Mouse (Mus musculus) thymus, adult 2 months (tissue): ENCODE results near the gene Anks1b. TPM values are rescaled to one million over a fixed set of nuclear protein-coding genes. Genes with fewer than 3 reads are reported as not detected.

Experiments used
- DNase-seq: peaks from one replicate; pipeline ENCODE4 v3.0.0; 2021
- H3K27ac ChIP-seq: fragments of 200-500 bp; 2 replicates; pipeline ENCODE4 v1.5.1; 2012; ENCODE audit warnings: low read length, control low read depth; ENCODE audit not compliant: control insufficient read depth, insufficient read depth
- H3K27me3 ChIP-seq: fragments of 200-500 bp; 2 replicates; pipeline ENCODE4 v1.6.1; 2012; ENCODE audit warnings: mild to moderate bottlenecking, low read length, moderate library complexity, mixed read lengths; ENCODE audit not compliant: control insufficient read depth, insufficient read depth
- H3K36me3 ChIP-seq: fragments of 200-500 bp; 2 replicates; pipeline ENCODE4 v1.6.1; 2012; ENCODE audit warnings: mild to moderate bottlenecking, low read length, moderate library complexity; ENCODE audit not compliant: control insufficient read depth, insufficient read depth
- H3K4me1 ChIP-seq: fragments of 200-500 bp; replicated peaks from 2 replicates; pipeline ENCODE4 v1.6.1; 2012; ENCODE audit warnings: low read length; ENCODE audit not compliant: control insufficient read depth, insufficient read depth
- H3K4me3 ChIP-seq: fragments of 200-500 bp; 2 replicates; pipeline ENCODE4 v1.5.1; 2012; ENCODE audit warnings: mild to moderate bottlenecking, low read length, control low read depth, moderate library complexity; ENCODE audit not compliant: control insufficient read depth, insufficient read depth
- CTCF ChIP-seq: fragments of 200-500 bp; IDR thresholded peaks from 2 replicates; pipeline ENCODE4 v1.5.1; 2012; ENCODE audit warnings: mild to moderate bottlenecking, control low read depth, low read length, moderate library complexity, borderline replicate concordance; ENCODE audit not compliant: control insufficient read depth, poor library complexity, insufficient read depth; ENCODE audit errors: extremely low read depth
- POLR2A ChIP-seq: fragments of 200-500 bp; IDR thresholded peaks from 2 replicates; pipeline ENCODE4 v1.6.1; 2012; ENCODE audit warnings: mild to moderate bottlenecking, low read length, control low read depth, moderate library complexity; ENCODE audit not compliant: control insufficient read depth, poor library complexity, insufficient read depth; ENCODE audit errors: extremely low read depth
- WGBS: fragments of 180-500 bp; shearing (Covaris S2); methylation state at CpG from one replicate; pipeline ENCODE4 v1.1.7; 2018; 5-methylcytosine and 5-hydroxymethylcytosine counted together
- polyA plus RNA-seq: library from polyadenylated mRNA; depleted of rRNA; stranded (reverse); fragments of >200 nt; gene quantifications from 2 replicates; pipeline ENCODE4 v1.2.3, GENCODE M21; 2012

Gene Anks1b
- polyA plus RNA-seq, 1 experiment, result 0.24 TPM

- Histone ChIP-seq H3K27ac (no peak overlapping the region), H3K27me3 (no peaks in the 10 kb centered on the region), H3K4me3 (no peak overlapping the region), H3K4me1 (no peaks in the 10 kb centered on the region), H3K36me3 (no peaks in the 10 kb centered on the region)
- no peak for DNase-seq
- no peak for TF ChIP-seq CTCF
- TF ChIP-seq POLR2A, result no peak
- 63% methylated on average over 6 of the region's 6 CpGs for WGBS
These were observed 929.8 kb downstream of the Anks1b start for GRCm38 (mm10) chr10:90803112-90803511.

DNA sequence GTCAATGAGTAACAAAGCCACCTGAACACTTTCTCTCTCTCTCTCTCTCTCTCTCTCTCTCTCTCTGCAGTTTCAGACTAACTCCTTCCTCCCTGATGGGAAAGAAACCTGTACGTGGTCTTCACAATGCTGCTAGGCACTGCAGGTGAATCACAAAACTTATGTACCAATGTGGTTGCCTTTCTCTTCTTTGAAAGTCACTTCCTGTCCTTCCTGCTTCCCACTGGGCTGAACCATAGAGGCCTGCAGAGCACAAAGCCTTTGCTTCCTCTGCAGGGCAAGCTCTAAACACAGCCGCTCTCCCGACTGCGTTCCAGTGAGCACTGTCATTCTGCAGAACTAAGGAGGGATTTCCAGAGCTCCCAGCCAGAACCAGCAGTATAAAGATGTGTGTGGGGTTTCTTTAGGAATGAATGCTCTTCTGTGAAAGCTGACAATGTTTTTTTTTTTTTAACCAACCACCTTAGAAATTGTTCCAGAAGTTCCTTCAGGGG is 931.3 kb downstream of the Anks1b start:
- Histone ChIP-seq H3K27me3 (no peaks in the 10 kb centered on the region), H3K27ac (no peak overlapping the region), H3K36me3 (no peaks in the 10 kb centered on the region), H3K4me1 (no peaks in the 10 kb centered on the region), H3K4me3 (no peak overlapping the region)
- DNase-seq, result no peak
- TF ChIP-seq CTCF, result no peak
- no peak for TF ChIP-seq POLR2A
- WGBS, result 34% methylated on average over 4 of the region's 4 CpGs

GRCm38 (mm10) chr10:90808616-90809310 is 935.5 kb downstream of the Anks1b start:
- Histone ChIP-seq H3K36me3 (no peaks in the 10 kb centered on the region), H3K4me3 (no peak overlapping the region), H3K27ac (no peak overlapping the region), H3K27me3 (no peaks in the 10 kb centered on the region), H3K4me1 (no peaks in the 10 kb centered on the region)
- 90% methylated on average over 8 of the region's 8 CpGs for WGBS
- no peak for DNase-seq
- TF ChIP-seq POLR2A (no peak), CTCF (no peak)

- no peak overlapping the region for H3K27ac ChIP-seq
These were observed 936.7 kb downstream of the Anks1b start for GRCm38 (mm10) chr10:90809911-90810590.

DNA sequence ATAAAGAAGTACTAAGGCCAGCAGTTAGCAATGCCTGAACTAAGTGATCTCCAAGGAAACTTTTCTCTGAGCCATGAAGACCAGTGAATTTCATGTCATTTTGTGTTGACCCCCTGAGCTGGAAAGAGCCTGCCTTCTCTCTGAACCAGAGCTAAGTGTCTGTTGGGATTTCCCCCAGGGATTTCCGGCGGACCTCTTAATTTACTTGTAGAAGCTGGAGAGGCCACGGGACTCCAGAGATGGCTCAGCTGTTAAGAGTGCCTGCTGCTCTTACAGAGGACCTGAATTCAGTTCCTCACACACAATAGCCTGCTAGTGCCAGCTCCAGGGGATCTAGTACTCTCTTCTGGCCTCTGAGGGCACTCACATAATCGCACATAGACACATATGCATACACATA is 938.1 kb downstream of the Anks1b start:
- TF ChIP-seq POLR2A (no peak), CTCF (no peak)
- Histone ChIP-seq H3K36me3 (no peaks in the 10 kb centered on the region), H3K27me3 (no peaks in the 10 kb centered on the region), H3K27ac (no peak overlapping the region), H3K4me3 (no peak overlapping the region), H3K4me1 (no peaks in the 10 kb centered on the region)
- WGBS, result 90% methylated on average over 4 of the region's 4 CpGs
- no peak for DNase-seq

More at GRCm38 (mm10) chr10:90809911-90810590, 936.7 kb downstream of the Anks1b start:
- 41% methylated on average over 8 of the region's 8 CpGs for WGBS
- H3K27me3 ChIP-seq, result no peaks in the 10 kb centered on the region
- TF ChIP-seq POLR2A (no peak), CTCF (no peak)
- H3K4me3 ChIP-seq, result no peak overlapping the region
- no peaks in the 10 kb centered on the region for H3K4me1 ChIP-seq
- H3K36me3 ChIP-seq, result no peaks in the 10 kb centered on the region
- DNase-seq, result no peak

- no peak overlapping the region for H3K4me3 ChIP-seq
- no peaks in the 10 kb centered on the region for H3K36me3 ChIP-seq
- H3K27ac ChIP-seq, result no peak overlapping the region
- 98% methylated on average over 5 of the region's 5 CpGs for WGBS
- no peaks in the 10 kb centered on the region for H3K4me1 ChIP-seq
- TF ChIP-seq POLR2A (no peak), CTCF (no peak)
- no peaks in the 10 kb centered on the region for H3K27me3 ChIP-seq
- DNase-seq, result no peak
These were observed 940.0 kb downstream of the Anks1b start for GRCm38 (mm10) chr10:90813326-90813725.
